Mouse (Mus musculus): ENCODE results near the gene Tfip11. TPM values are rescaled to one million over a fixed set of nuclear protein-coding genes. Genes with fewer than 3 reads are reported as not detected.

Gene Tfip11
- polyA plus RNA-seq, 1 experiment from 2014 or later: 8.0 TPM

DNA sequence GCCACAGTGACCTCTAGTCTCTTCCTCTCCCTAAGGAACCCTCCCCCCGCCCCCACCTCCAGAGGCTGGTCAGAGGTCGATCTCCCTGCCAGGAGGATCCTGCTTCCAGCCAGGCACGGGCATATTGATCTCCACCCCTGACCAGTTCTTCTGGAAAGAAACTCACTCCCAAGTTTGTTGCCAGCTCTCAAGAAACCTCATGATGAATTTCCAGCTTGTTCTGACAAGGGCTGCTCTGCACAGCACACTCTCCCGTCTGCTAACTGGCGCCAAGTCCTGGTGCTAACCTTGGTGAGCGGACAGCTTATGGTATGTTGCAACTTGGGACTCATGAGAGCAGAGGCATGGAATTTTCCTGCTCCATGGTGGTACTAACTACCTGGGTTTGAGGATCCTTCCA lies 52.6 kb downstream of the Tfip11 start:
- no peak for DNase-seq
- no peaks in the 10 kb centered on the region for H3K27me3 ChIP-seq (ENCODE audit: insufficient read depth, low read length)
- no peak overlapping the region for H3K4me2 ChIP-seq (ENCODE audit: low read depth, low read length)
- H3K4me1 ChIP-seq (ENCODE audit: insufficient read depth): no peaks in the 10 kb centered on the region
- H3K9me3 ChIP-seq (ENCODE audit: low read length): no peaks in the 10 kb centered on the region
- 68% methylated on average over 6 of the region's 6 CpGs for WGBS (ENCODE audit: insufficient replicate concordance)
- TF ChIP-seq CTCF (IDR thresholded peaks at IDR 0.05; ENCODE audit: low read depth): no peak
- TF ChIP-seq EP300 (IDR thresholded peaks at IDR 0.05; ENCODE audit: low read depth): no peak
- H3K27ac ChIP-seq (ENCODE audit: low read depth): no peak overlapping the region
- no peak for ATAC-seq
- H3K9ac ChIP-seq (replicated peaks): no peak overlapping the region
- H3K36me3 ChIP-seq (replicated peaks; ENCODE audit: insufficient read depth, low read length): peaks cover 9% of the 10 kb centered on the region
- H3K4me3 ChIP-seq (ENCODE audit: low read depth, low read length): no peak overlapping the region

DNA sequence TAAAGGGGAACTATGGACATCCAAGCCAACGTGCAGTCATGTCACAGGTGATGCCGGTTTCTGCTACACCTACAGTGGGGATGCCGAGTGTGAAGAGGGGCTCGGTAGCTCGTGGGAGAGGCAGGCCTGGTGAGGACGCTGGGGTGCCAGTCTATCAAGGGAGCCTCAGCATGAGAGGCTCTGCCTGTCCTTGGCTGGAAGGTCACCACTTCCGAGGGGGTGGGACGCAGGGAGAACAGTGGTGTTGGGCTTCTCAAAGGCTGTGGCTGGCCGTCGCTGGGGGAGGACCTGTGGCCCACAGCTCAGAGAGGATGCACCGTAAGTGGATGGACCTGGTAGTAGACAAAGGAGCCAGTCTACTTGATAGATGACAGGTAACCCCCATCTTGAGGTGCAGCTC lies 55.0 kb downstream of the Tfip11 start:
- DNase-seq (no peak), ATAC-seq (no peak)
- Histone ChIP-seq H3K36me3 (replicated peaks; ENCODE audit: insufficient read depth, low read length) (no peaks in the 10 kb centered on the region; the same call in 1 of the 2 replicates), H3K4me2 (ENCODE audit: low read depth, low read length) (no peak overlapping the region), H3K9me3 (ENCODE audit: low read length) (no peaks in the 10 kb centered on the region), H3K4me3 (ENCODE audit: low read depth, low read length) (no peak overlapping the region), H3K27ac (ENCODE audit: low read depth) (no peak overlapping the region), H3K4me1 (ENCODE audit: insufficient read depth) (no peaks in the 10 kb centered on the region), H3K27me3 (ENCODE audit: insufficient read depth, low read length) (no peaks in the 10 kb centered on the region), H3K9ac (replicated peaks) (no peak overlapping the region)
- no peak for TF ChIP-seq CTCF (IDR thresholded peaks at IDR 0.05; ENCODE audit: low read depth)
- no peak for TF ChIP-seq EP300 (IDR thresholded peaks at IDR 0.05; ENCODE audit: low read depth)
- 72% methylated on average over 11 of the region's 11 CpGs for WGBS (ENCODE audit: insufficient replicate concordance)

DNA sequence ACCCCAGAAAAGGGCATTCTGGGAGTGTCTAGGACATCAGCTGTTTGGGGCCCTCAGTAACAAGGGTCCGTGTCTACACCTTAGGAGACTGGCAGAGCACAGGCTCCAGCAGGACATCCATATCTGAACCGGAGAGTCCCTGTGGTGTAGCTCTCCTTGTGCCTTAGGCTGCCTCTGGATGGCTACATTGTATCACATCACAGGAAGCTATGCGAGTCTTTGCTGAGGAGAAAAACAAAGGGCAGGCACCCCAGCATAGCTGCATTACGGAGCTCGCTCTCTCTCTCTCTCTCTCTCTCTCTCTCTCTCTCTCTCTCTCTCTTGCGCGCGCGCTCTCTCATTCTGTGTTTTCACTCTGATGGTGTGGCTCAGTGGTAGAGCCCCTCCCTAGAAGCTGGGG lies 55.9 kb downstream of the Tfip11 start:
- ATAC-seq: no peak
- H3K9ac ChIP-seq (replicated peaks): no peak overlapping the region
- no peaks in the 10 kb centered on the region for H3K9me3 ChIP-seq (ENCODE audit: low read length)
- no peak for DNase-seq
- no peak overlapping the region for H3K4me3 ChIP-seq (ENCODE audit: low read depth, low read length)
- H3K36me3 ChIP-seq (replicated peaks; ENCODE audit: insufficient read depth, low read length): no peaks in the 10 kb centered on the region
- no peaks in the 10 kb centered on the region for H3K4me1 ChIP-seq (ENCODE audit: insufficient read depth)
- no peaks in the 10 kb centered on the region for H3K27me3 ChIP-seq (ENCODE audit: insufficient read depth, low read length)
- WGBS (ENCODE audit: insufficient replicate concordance): 83% methylated on average over 9 of the region's 9 CpGs
- no peak overlapping the region for H3K4me2 ChIP-seq (ENCODE audit: low read depth, low read length)
- TF ChIP-seq CTCF (IDR thresholded peaks at IDR 0.05; ENCODE audit: low read depth): no peak
- TF ChIP-seq EP300 (IDR thresholded peaks at IDR 0.05; ENCODE audit: low read depth): no peak
- no peak overlapping the region for H3K27ac ChIP-seq (ENCODE audit: low read depth)

DNA sequence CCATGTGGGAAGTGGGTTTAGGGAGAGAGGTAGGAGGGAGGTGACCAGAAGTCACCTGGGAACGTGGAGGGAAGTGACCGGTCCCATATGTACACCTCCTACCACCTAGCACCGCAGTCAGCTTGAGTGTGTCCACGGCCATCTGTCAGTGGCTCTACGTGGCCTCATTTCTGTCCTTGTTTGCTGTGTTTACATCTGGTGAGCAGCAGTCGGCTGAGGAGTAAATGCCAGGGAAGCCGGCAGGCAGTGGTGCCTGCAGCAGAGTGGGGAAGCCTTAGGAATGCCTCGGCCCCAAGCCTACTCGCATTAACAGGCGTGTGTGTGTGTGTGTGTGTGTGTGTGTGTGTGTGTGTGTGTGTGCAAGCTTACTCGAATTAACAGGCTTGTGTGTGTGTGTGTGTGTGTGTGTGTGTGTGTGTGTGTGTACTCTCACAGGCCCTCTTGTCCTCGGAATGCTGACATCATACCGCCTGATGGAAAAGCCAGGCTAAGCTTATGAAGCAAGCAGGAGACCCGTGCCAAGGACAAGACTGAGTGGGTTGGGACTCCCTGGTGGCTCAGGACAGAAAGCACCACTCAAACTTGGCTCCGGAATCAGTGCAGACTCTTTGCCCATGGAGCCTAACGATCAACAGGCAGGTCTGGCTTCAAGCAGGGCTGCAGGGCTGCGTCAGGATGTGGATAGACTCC lies 56.6 kb downstream of the Tfip11 start:
- Histone ChIP-seq H3K9me3 (ENCODE audit: low read length) (no peaks in the 10 kb centered on the region), H3K4me1 (ENCODE audit: insufficient read depth) (no peaks in the 10 kb centered on the region), H3K4me3 (ENCODE audit: low read depth, low read length) (no peak overlapping the region), H3K9ac (replicated peaks) (no peak overlapping the region), H3K36me3 (replicated peaks; ENCODE audit: insufficient read depth, low read length) (no peaks in the 10 kb centered on the region), H3K4me2 (ENCODE audit: low read depth, low read length) (no peak overlapping the region), H3K27me3 (ENCODE audit: insufficient read depth, low read length) (no peaks in the 10 kb centered on the region), H3K27ac (ENCODE audit: low read depth) (no peak overlapping the region)
- WGBS (ENCODE audit: insufficient replicate concordance): 62% methylated on average over 16 of the region's 17 CpGs
- TF ChIP-seq CTCF (IDR thresholded peaks at IDR 0.05; ENCODE audit: low read depth) (no peak), EP300 (IDR thresholded peaks at IDR 0.05; ENCODE audit: low read depth) (no peak)
- ATAC-seq: no peak
- no peak for DNase-seq

DNA sequence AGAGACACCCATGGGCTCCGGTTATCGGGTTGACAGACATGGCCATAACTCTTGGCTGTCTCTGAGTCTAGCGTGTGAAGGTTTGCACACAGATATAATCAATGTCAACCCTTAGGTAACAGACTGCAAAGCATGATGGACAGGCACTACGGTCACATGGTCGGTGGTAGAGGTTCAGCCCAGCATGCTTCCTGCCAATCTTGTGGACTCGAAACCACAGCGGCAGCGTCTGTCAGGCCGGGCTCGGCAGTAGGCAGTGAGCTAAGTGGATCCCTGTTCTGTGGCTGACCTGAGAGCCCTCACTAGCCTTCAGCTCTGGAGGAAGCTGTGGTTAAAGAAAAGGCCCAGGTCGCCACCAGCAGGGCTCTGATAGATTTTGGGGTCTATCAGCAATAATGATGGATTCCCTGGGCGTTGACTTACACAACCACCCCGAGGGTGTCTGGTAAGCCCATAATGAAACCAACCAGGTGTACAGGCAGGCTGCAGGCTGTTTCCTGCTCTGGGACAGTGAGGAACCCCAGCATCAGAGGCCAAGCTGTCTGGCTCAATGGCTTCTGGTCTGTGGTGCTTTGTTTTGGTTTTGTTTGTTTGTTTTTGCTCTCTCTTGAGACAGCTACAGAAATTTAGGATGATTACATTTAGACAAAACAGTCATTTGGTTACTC lies 58.8 kb downstream of the Tfip11 start:
- ATAC-seq: no peak; the same call in 1 of the 2 replicates
- H3K4me1 ChIP-seq (ENCODE audit: insufficient read depth): no peaks in the 10 kb centered on the region
- no peak overlapping the region for H3K9ac ChIP-seq (replicated peaks)
- WGBS (ENCODE audit: insufficient replicate concordance): 48% methylated on average over 13 of the region's 13 CpGs
- no peak overlapping the region for H3K27ac ChIP-seq (ENCODE audit: low read depth)
- H3K9me3 ChIP-seq (ENCODE audit: low read length): no peaks in the 10 kb centered on the region
- no peak overlapping the region for H3K4me2 ChIP-seq (ENCODE audit: low read depth, low read length)
- TF ChIP-seq EP300 (IDR thresholded peaks at IDR 0.05; ENCODE audit: low read depth) (no peak), CTCF (IDR thresholded peaks at IDR 0.05; ENCODE audit: low read depth) (no peak)
- H3K36me3 ChIP-seq (replicated peaks; ENCODE audit: insufficient read depth, low read length): no peaks in the 10 kb centered on the region
- no peaks in the 10 kb centered on the region for H3K27me3 ChIP-seq (ENCODE audit: insufficient read depth, low read length)
- no peak for DNase-seq
- H3K4me3 ChIP-seq (ENCODE audit: low read depth, low read length): no peak overlapping the region

DNA sequence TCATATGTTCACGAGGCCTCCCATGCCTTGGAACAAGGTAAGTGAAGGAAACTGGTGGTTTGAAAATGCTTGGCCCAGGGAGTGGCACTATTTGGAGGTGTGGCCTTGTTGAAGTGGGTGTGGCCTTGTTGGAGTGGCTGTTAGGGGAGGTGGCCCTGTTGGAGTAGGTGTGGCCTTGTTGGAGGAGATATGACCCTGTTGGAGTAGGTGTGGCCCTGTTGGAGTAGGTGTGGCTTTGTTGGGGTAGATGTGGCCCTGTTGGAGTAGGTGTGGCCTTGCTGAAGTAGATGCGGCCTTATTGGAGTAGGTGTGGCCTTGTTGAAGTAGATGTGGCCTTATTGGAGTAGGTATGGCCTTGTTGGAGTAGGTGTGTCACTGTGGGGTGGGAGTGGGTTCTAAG lies 59.8 kb downstream of the Tfip11 start:
- H3K27me3 ChIP-seq (ENCODE audit: insufficient read depth, low read length): no peaks in the 10 kb centered on the region
- TF ChIP-seq CTCF (IDR thresholded peaks at IDR 0.05; ENCODE audit: low read depth) (no peak), EP300 (IDR thresholded peaks at IDR 0.05; ENCODE audit: low read depth) (no peak)
- ATAC-seq (peak; percentile 90), DNase-seq (peak; percentile 41)
- no peak overlapping the region for H3K27ac ChIP-seq (ENCODE audit: low read depth)
- H3K4me1 ChIP-seq (ENCODE audit: insufficient read depth): no peaks in the 10 kb centered on the region
- no peaks in the 10 kb centered on the region for H3K9me3 ChIP-seq (ENCODE audit: low read length)
- no peak overlapping the region for H3K4me3 ChIP-seq (ENCODE audit: low read depth, low read length)
- H3K4me2 ChIP-seq (ENCODE audit: low read depth, low read length): no peak overlapping the region
- H3K9ac ChIP-seq (replicated peaks): no peak overlapping the region
- no peaks in the 10 kb centered on the region for H3K36me3 ChIP-seq (replicated peaks; ENCODE audit: insufficient read depth, low read length)
- WGBS (ENCODE audit: insufficient replicate concordance): 70% methylated on average over 2 of the region's 2 CpGs

Other genes with a start within 250 kb of the Tfip11 start
- 0.59 and 0.86 TPM in 2 replicates for gene Cryba4, start 73.8 kb upstream of the Tfip11 start, polyA plus RNA-seq (2015; fragmentation: Nextera tagmentation; extraction: Ambion mirVana)
- 0.33 TPM in 1 of 2 replicates, not detected in the other for gene Crybb1, start 70.5 kb upstream of the Tfip11 start, polyA plus RNA-seq (2015; fragmentation: Nextera tagmentation; extraction: Ambion mirVana)
- gene Tpst2, start 49.7 kb upstream of the Tfip11 start, polyA plus RNA-seq (2015; fragmentation: Nextera tagmentation; extraction: Ambion mirVana): 34.5 and 36.2 TPM in 2 replicates
- 9.4 and 10.6 TPM in 2 replicates for gene Srrd, start 16.7 kb downstream of the Tfip11 start, polyA plus RNA-seq (2015; fragmentation: Nextera tagmentation; extraction: Ambion mirVana)
- gene Hps4, start 16.7 kb downstream of the Tfip11 start, polyA plus RNA-seq (2015; fragmentation: Nextera tagmentation; extraction: Ambion mirVana): 11.5 and 12.5 TPM in 2 replicates
- 0.16 and 0.17 TPM in 2 replicates for gene Gm6583, start 29.7 kb downstream of the Tfip11 start, polyA plus RNA-seq (2015; fragmentation: Nextera tagmentation; extraction: Ambion mirVana)
- 0.21 TPM in 1 of 2 replicates, not detected in the other for gene Asphd2, start 68.5 kb downstream of the Tfip11 start, polyA plus RNA-seq (2015; fragmentation: Nextera tagmentation; extraction: Ambion mirVana)
- not detected in 2 replicates for gene Gm6588, start 123.1 kb downstream of the Tfip11 start, polyA plus RNA-seq (2015; fragmentation: Nextera tagmentation; extraction: Ambion mirVana)